Mouse (Mus musculus): ENCODE measurements around the gene Kras.

Gene Kras

DNA sequence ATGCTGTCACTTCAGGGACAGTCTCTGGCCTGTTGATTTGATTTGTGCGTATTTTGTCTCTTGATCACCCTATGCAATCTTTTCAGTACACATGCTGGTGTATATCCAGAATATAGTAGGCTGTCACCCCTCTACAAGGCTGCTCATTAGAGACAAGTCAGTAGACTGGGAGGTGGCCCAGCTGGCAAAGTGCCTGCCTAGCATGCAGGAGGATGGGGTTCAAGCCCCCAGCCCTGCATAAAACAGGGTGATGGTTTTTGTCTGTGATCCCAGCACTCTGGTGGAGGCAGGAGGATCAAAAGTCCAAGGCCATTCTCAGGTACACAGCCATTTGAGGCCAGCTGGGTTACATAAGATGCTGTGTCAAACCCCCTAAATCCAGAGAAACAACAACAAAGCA is 63.9 kb downstream of the Kras start:
- DNase-seq, result no peak

- DNase-seq, result no peak
These were observed 68.0 kb downstream of the Kras start for GRCm38 (mm10) chr6:145182044-145182443.

DNA sequence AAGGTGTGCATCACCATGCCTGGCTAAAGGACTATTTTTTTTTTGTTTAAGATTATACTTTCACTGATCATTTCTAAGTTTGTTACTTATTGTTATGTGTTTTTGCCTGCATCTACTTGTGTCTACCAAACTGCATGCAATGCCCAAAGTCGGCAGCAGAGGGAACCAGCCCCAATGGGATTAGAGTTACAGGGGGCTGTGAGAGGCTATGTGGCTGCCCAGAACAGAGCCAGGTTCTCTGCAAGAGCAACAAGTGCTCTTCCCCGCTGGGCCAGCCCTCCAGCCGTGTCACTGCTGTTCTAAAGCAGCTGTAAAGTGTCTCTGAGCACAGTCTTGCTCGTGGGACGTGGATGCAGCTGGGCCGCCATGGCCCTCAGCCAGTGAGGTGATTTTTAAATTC is 70.4 kb downstream of the Kras start:
- DNase-seq, result peak; percentile 18

DNA sequence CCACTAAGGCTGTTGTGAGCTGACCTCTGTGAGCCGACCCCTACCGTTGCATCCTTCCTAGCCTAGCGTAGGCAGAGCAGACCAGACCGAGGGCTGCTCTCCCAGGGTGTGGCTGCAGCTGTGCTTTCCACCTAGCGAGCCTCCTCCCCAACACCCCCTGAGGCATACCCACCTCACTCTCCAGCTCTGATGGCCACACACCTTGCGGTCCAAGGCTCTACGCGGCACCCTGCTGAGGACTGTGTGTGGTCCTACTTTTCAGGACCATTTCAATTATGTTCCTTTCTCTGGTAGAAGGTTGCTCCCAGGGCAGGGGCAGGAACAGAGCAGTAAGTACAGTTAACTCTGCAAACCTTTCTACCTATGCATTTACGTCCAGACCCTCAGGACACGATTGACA is 73.6 kb downstream of the Kras start:
- no peak for DNase-seq

DNA sequence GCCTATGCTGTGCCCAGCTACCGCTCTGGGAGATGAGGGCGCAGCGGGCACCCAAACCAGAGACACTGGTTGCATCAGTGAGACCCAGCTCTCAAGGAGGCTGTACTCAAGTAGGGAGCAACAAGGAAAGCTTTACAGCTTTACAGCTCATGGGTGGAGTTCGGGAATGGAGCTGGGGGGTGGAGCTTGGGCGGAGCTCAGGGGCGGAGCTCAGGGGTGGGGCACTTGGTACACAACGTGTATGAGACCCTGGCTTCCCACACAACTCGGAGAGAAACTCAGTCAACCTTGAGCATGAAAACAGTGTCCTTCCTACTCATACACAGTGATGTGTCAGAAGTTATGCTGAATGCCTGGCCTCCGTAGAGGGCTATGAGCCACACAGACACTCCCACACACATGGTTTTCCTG is 74.5 kb downstream of the Kras start:
- DNase-seq, result no peak

- DNase-seq, result no peak
These were observed 76.3 kb downstream of the Kras start for GRCm38 (mm10) chr6:145173781-145174191.

GRCm38 (mm10) chr6:145171892-145172606 is 78.0 kb downstream of the Kras start:
- DNase-seq, result no peak

Measured in right cerebral cortex, adult 18-20 months (tissue).